Mouse (Mus musculus) liver, embryonic 14.5 days (tissue): Measurements from ENCODE around the gene March1.

Experiments
- CTCF ChIP-seq: IDR thresholded peaks from 2 replicates; pipeline ENCODE4 v1.5.1; 2016; ENCODE audit warnings: antibody characterized with exemption, low read depth, control low read depth
- EP300 ChIP-seq: IDR thresholded peaks from 2 replicates; pipeline ENCODE4 v1.6.1; 2016; ENCODE audit warnings: antibody characterized with exemption, low read depth

- TF ChIP-seq CTCF (no peak), EP300 (no peak)
Measured at GRCm38 (mm10) chr8:65976905-65977304, 359.2 kb downstream of the March1 start.
